Mouse (Mus musculus): ENCODE data around the gene Bpifb1. TPM values are rescaled to one million over a fixed set of nuclear protein-coding genes. Genes with fewer than 3 reads are reported as not detected.
"Not testable (repeated sequence)": the region's sequence is repeated elsewhere in the genome, so short reads cannot be mapped to it uniquely, and the experiment has no call there.

Gene Bpifb1
- not detected in 2 replicates for polyA plus RNA-seq (2012)

DNA sequence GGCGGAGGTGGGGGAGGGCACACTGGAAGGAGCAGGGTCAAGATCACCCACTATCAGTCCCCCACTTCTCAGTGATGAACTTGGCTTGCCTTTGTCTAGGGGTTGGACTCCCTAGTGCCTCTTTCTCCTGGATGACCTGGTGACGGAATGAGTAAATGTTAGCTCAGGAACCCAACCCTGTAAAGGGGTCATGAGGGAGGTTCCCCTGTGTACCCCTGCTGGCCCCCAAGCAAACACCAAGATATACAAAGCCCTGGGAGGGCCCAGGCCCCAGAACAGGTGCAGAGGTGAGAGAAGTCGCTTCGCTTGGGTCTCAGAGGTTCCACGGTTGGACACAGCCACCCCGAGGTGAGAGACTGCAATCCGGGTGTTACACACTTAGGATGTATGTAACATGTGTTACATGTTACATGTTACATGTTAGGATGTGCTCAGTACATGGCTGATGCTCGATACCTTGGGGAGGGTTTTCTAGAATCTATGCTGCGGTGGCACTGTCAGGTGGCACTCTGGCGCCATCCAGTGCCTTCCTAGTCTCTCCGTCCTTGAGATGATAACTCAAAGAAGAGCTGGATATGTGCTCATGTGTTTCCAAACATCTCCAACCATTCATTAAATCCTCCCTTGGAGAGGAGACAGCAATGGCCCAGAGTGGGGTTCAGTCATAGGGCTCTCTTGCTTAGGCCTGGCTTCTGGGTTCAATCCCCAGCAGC lies at the start of gene Bpifb1:
Bpifb1 (plus strand) TSS at position 273 of the 713 bp plus-strand sequence.
- no peaks in the 10 kb centered on the region for H3K36me3 ChIP-seq (ENCODE audit: control insufficient read depth)
- TF ChIP-seq TAL1 (IDR thresholded peaks at IDR 0.05; ENCODE audit: low read length) (no peak), GATA1 (IDR thresholded peaks at IDR 0.05; ENCODE audit: low read length) (no peak)
- H3K27me3 ChIP-seq (ENCODE audit: control insufficient read depth): no peaks in the 10 kb centered on the region
- H3K9me3 ChIP-seq (ENCODE audit: control insufficient read depth, low read length): no peaks in the 10 kb centered on the region
- H3K4me3 ChIP-seq (replicated peaks): no peak within 1 kb of the TSS
- H3K4me1 ChIP-seq (ENCODE audit: control insufficient read depth): no peaks in the 10 kb centered on the region

DNA sequence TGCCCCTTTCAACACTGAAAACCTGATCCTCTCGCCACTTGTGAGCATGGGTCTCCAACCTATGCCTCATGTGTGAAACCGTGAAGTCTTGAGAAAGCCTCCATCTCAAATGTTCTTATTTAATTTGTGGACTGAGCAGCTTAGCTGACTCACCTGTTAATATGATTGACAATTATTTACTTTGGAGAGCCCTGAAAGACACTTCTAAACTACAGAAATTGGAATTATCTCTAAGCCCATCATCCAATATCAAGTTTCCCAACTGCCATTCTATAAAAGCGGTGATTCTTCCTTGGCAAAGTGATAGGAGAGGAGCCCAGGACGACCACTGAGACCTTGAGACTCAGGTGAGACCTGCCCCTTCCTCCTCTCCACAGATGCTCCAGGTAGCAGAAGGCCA lies 48.0 kb upstream of the Bpifb1 start, which contains the start of gene Bpifa1:
Bpifa1 (plus strand) TSS at position 301 of the 400 bp plus-strand sequence.
- TF ChIP-seq GATA1 (IDR thresholded peaks at IDR 0.05; ENCODE audit: low read length) (no peak), TAL1 (IDR thresholded peaks at IDR 0.05; ENCODE audit: low read length) (no peak)
- Histone ChIP-seq H3K27me3 (ENCODE audit: control insufficient read depth) (no peaks in the 10 kb centered on the region), H3K4me3 (replicated peaks) (no peak within 1 kb of the TSS), H3K4me1 (ENCODE audit: control insufficient read depth) (no peaks in the 10 kb centered on the region), H3K36me3 (ENCODE audit: control insufficient read depth) (no peaks in the 10 kb centered on the region), H3K9me3 (ENCODE audit: control insufficient read depth, low read length) (no peaks in the 10 kb centered on the region)

DNA sequence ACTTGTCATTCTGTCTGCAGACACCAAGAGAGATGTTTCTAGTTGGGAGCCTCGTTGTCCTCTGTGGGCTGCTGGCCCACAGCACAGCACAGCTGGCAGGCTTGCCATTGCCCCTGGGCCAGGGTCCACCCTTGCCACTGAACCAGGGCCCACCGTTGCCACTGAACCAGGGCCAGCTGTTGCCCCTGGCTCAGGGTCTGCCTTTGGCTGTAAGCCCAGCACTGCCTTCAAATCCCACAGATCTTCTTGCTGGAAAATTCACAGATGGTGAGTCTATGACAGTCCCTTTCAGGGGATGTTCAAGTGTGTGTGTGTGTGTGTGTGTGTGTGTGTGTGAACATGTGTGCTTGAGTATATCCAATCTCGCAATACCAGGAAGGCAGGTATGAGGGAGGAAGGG lies 46.9 kb upstream of the Bpifb1 start:
- H3K27me3 ChIP-seq (ENCODE audit: control insufficient read depth): no peaks in the 10 kb centered on the region
- H3K4me1 ChIP-seq (ENCODE audit: control insufficient read depth): no peaks in the 10 kb centered on the region
- TF ChIP-seq GATA1 (IDR thresholded peaks at IDR 0.05; ENCODE audit: low read length): no peak
- no peak for TF ChIP-seq TAL1 (IDR thresholded peaks at IDR 0.05; ENCODE audit: low read length)
- no peak overlapping the region for H3K4me3 ChIP-seq (replicated peaks)
- H3K36me3 ChIP-seq (ENCODE audit: control insufficient read depth): no peaks in the 10 kb centered on the region
- no peaks in the 10 kb centered on the region for H3K9me3 ChIP-seq (ENCODE audit: control insufficient read depth, low read length)

DNA sequence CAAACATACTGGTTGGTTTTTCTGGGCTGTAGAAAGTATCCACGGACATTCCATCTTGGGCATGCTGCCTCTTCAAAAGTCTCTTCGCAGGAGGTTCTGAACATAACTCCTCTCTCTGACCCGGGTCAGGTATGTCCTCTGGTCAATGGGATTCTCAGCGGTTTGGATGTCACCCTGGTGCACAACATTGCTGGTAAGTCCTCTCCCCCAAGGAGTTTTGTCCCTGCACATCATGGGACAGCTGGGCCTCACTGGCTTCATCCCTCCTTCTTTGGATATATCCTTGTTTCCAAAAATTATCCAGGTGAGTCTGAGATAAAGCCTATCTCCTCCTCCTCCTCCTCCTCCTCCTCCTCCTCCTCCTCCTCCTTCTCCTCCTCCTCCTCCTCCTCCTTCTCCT lies 43.1 kb upstream of the Bpifb1 start:
- Histone ChIP-seq H3K9me3 (ENCODE audit: control insufficient read depth, low read length) (no peaks in the 10 kb centered on the region), H3K27me3 (ENCODE audit: control insufficient read depth) (no peaks in the 10 kb centered on the region), H3K4me3 (replicated peaks) (no peak overlapping the region), H3K36me3 (ENCODE audit: control insufficient read depth) (no peaks in the 10 kb centered on the region), H3K4me1 (ENCODE audit: control insufficient read depth) (no peaks in the 10 kb centered on the region)
- TF ChIP-seq TAL1 (IDR thresholded peaks at IDR 0.05; ENCODE audit: low read length) (no peak), GATA1 (IDR thresholded peaks at IDR 0.05; ENCODE audit: low read length) (no peak)

DNA sequence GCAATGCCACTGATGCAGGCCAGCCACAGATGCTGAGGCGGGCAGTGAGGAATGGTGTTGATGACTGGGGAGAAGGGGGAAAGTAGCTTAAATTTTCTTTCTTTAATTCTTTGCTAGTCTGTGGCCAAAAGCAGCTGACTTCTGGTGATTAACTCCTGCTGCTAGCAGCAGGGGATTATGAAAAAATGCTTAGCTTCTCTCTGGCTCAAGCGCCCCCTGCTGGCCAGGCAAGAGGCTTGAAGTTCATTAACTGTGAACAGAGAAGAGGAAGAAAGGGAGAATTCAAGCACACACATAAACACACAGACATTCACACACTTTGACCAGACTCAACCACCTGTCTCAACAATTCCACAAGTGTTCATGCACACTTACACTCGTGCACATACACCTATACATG lies 32.2 kb upstream of the Bpifb1 start:
- no peak overlapping the region for H3K4me3 ChIP-seq (replicated peaks)
- no peaks in the 10 kb centered on the region for H3K36me3 ChIP-seq (ENCODE audit: control insufficient read depth)
- H3K9me3 ChIP-seq (ENCODE audit: control insufficient read depth, low read length): no peaks in the 10 kb centered on the region
- no peaks in the 10 kb centered on the region for H3K27me3 ChIP-seq (ENCODE audit: control insufficient read depth)
- H3K4me1 ChIP-seq (ENCODE audit: control insufficient read depth): no peaks in the 10 kb centered on the region
- TF ChIP-seq GATA1 (IDR thresholded peaks at IDR 0.05; ENCODE audit: low read length) (no peak), TAL1 (IDR thresholded peaks at IDR 0.05; ENCODE audit: low read length) (no peak)

DNA sequence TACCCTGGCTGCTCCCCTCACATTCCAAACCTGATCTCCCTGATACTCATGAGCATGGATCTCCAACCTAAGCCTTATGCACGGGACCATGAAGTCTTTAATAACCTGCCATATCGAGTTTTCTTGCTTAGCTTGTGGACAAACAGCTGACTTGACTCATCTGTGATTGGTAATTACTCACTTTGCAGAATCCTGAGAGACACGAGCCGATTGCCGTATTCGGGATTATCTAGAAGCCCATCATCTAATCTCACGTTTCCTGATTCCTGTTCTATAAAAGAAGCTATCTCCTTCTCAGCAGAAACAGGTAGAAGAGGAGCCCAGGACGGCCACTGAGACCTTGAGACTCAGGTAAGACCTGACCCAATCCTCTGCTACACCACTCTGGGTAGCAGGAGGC lies 28.3 kb upstream of the Bpifb1 start, which contains the start of gene Bpifa5:
Bpifa5 (plus strand) TSS at position 301 of the 400 bp plus-strand sequence.
- no peak within 1 kb of the TSS for H3K4me3 ChIP-seq (replicated peaks)
- no peaks in the 10 kb centered on the region for H3K9me3 ChIP-seq (ENCODE audit: control insufficient read depth, low read length)
- H3K36me3 ChIP-seq (ENCODE audit: control insufficient read depth): no peaks in the 10 kb centered on the region
- no peaks in the 10 kb centered on the region for H3K27me3 ChIP-seq (ENCODE audit: control insufficient read depth)
- no peaks in the 10 kb centered on the region for H3K4me1 ChIP-seq (ENCODE audit: control insufficient read depth)
- TF ChIP-seq TAL1 (IDR thresholded peaks at IDR 0.05; ENCODE audit: low read length) (no peak), GATA1 (IDR thresholded peaks at IDR 0.05; ENCODE audit: low read length) (no peak)

DNA sequence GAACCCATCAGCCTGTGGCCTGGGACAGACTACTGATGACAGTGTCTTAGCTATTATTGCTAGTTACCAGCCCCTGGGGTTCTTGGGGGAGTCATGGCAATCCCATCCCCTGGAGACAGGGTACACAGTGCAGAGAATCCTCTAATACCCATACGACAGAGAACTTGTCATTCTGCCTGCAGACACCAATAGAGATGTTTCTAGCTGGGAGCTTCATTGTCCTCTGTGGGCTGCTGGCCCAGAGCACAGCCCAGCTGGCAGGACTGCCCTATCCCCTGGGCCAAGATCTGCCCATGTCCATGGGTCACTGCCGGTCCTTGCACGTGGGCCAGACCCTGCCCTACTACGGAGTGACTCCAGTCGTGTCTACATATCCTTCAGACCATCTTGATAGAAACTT lies 27.3 kb upstream of the Bpifb1 start:
- Histone ChIP-seq H3K27me3 (ENCODE audit: control insufficient read depth) (no peaks in the 10 kb centered on the region), H3K9me3 (ENCODE audit: control insufficient read depth, low read length) (no peaks in the 10 kb centered on the region), H3K36me3 (ENCODE audit: control insufficient read depth) (no peaks in the 10 kb centered on the region), H3K4me3 (replicated peaks) (no peak overlapping the region), H3K4me1 (ENCODE audit: control insufficient read depth) (no peaks in the 10 kb centered on the region)
- TF ChIP-seq TAL1 (IDR thresholded peaks at IDR 0.05; ENCODE audit: low read length): no peak

DNA sequence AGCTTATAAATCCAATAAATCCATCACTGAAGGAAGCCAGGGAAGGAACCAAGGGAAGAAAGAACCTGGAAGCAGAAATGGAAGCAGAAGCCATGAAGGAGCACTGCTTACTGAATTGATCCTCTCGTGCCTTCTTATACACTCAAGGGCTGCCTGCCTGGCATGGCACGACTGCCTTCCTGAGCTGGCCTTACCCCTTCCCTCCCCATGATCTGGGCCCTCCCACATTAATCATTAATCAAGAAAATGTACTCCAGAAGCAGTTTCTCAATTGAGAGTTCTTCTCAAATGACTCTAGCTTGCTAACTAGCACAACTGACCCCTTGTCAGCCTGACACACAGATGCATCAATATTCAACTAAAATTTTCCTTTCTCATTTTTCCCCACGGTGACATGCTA lies 21.4 kb upstream of the Bpifb1 start:
- TF ChIP-seq GATA1 (IDR thresholded peaks at IDR 0.05; ENCODE audit: low read length) (no peak), TAL1 (IDR thresholded peaks at IDR 0.05; ENCODE audit: low read length) (no peak)
- H3K9me3 ChIP-seq (ENCODE audit: control insufficient read depth, low read length): no peaks in the 10 kb centered on the region
- no peak overlapping the region for H3K4me3 ChIP-seq (replicated peaks)
- no peaks in the 10 kb centered on the region for H3K27me3 ChIP-seq (ENCODE audit: control insufficient read depth)
- no peaks in the 10 kb centered on the region for H3K4me1 ChIP-seq (ENCODE audit: control insufficient read depth)
- H3K36me3 ChIP-seq (ENCODE audit: control insufficient read depth): no peaks in the 10 kb centered on the region

DNA sequence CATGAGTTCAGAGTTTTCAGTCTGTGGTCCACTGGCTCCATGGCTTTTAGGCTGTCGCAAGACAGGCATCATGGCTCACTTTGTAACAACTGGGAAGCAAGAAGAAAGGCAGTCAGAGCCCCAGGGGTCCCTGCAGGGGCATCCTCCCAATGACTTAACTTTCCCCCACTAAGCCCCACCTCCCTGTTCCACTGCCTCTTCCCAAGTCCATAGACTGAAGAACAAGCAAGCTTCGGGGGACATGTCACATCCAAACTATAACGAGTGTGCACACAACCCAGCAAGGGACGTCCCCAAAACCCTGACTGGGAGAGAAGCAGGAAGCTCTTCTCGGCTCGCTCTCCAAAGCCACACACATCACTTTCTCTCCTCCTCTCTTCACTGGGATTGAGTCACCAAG lies 19.0 kb upstream of the Bpifb1 start:
- TF ChIP-seq TAL1 (IDR thresholded peaks at IDR 0.05; ENCODE audit: low read length) (no peak), GATA1 (IDR thresholded peaks at IDR 0.05; ENCODE audit: low read length) (no peak)

DNA sequence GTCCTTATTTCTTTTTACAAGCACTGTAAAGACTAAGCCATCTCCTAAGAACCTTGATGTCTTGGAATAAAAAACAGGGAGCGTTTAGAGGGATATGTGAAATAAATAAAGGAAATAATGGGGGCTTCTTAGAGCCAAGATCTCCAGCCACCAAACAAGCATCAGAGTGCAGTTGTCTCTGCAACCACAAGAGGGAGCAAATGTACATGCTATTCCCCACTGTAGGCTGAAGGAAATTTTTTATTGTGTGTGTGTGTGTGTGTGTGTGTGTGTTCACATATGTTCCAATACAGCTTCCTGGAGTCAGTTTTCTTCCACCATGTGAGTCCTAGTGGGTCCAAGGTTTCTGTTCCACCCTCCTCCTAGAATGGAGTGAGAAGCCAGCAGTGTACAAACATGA lies 17.3 kb upstream of the Bpifb1 start:
- no peak for TF ChIP-seq TAL1 (IDR thresholded peaks at IDR 0.05; ENCODE audit: low read length)
- no peak for TF ChIP-seq GATA1 (IDR thresholded peaks at IDR 0.05; ENCODE audit: low read length)
- Histone ChIP-seq H3K9me3 (ENCODE audit: control insufficient read depth, low read length) (no peaks in the 10 kb centered on the region), H3K36me3 (ENCODE audit: control insufficient read depth) (no peaks in the 10 kb centered on the region), H3K4me1 (ENCODE audit: control insufficient read depth) (no peaks in the 10 kb centered on the region), H3K27me3 (ENCODE audit: control insufficient read depth) (no peaks in the 10 kb centered on the region), H3K4me3 (replicated peaks) (no peak overlapping the region)

More for the DNA sequence above, 19.0 kb upstream of the Bpifb1 start:
- H3K9me3 ChIP-seq (ENCODE audit: control insufficient read depth, low read length): no peaks in the 10 kb centered on the region
- H3K4me3 ChIP-seq (replicated peaks): no peak overlapping the region
- H3K27me3 ChIP-seq (ENCODE audit: control insufficient read depth): no peaks in the 10 kb centered on the region
- no peaks in the 10 kb centered on the region for H3K36me3 ChIP-seq (ENCODE audit: control insufficient read depth)
- H3K4me1 ChIP-seq (ENCODE audit: control insufficient read depth): no peaks in the 10 kb centered on the region

DNA sequence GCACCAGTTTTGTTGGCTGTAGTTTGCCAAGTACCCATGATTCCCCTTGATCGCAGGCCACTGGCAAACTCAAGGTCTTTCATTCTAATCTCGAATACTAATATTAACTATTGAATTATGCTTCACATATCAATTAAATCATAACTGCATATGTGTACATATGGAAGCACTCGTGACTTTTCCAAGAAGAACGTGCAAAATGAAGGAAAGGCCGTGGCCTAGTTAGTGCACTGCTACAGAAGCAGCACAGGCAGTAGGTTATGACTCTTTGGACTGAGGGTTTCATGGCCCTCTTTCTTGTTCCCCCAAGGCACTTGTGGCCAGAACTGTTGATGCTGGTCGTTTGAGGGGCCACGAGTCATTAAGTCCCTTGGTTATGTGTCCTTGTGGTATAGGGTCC lies 8.7 kb upstream of the Bpifb1 start:
- not testable (repeated sequence) for H3K9me3 ChIP-seq (ENCODE audit: control insufficient read depth, low read length); H3K36me3 ChIP-seq (ENCODE audit: control insufficient read depth); H3K27me3 ChIP-seq (ENCODE audit: control insufficient read depth); H3K4me1 ChIP-seq (ENCODE audit: control insufficient read depth); H3K4me3 ChIP-seq (replicated peaks)

DNA sequence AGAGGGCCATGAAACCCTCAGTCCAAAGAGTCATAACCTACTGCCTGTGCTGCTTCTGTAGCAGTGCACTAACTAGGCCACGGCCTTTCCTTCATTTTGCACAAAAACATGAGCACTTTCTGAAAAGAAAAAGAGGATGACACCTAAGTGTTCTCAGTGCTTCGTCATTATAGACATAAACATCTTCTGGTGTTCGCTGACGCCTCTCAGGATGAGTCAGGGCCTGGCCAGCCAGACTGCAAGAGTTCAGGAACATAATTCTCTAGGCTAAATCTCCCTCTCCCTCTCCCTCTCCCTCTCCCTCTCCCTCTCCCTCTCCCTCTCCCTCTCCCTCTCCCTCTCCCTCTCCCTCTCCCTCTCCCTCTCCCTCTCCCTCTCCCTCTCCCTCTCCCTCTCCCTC lies 7.6 kb upstream of the Bpifb1 start:
- H3K36me3 ChIP-seq (ENCODE audit: control insufficient read depth); H3K9me3 ChIP-seq (ENCODE audit: control insufficient read depth, low read length); H3K4me1 ChIP-seq (ENCODE audit: control insufficient read depth); H3K27me3 ChIP-seq (ENCODE audit: control insufficient read depth); H3K4me3 ChIP-seq (replicated peaks): not testable (repeated sequence)
